Mouse (Mus musculus): ENCODE measurements around the gene Mad2l1.

Gene Mad2l1

DNA sequence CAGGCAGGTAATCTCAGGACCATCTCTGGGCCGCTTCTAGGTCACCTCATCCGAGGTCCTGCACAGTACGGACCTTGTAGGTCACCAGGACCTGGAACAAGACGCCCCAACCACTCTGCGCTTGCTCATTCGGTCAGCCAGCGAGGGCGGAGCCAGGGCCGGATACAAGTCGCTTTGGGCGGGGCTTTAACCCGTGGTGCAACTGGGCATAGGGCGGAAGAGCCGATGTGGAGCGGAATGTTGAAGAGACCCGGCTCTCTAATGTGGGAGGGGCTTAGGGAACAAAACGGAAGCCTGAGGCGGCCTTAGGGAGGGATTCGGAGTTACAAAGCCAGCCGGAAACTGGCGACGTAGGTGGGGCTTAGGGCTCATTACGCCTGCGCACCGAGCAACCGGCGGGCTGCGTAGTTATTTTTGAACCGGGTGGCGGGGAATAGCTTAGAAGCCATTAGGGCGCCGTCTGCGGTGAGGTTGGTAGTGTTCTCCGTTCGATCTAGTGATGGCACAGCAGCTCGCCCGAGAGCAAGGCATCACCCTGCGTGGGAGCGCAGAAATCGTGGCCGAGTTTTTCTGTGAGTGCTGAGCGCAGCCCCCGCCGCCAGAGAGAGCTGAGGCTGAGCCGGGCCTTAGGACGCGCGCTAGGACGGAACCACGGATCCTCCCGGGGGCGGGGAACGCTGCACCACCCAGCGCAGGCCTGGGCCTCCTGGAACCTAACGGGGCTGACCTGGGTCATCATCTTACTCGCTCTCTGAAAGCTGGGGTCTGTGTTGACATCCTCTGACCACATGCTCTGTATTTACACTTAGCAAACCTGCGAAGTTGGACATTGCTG, at the start of gene Mad2l1:
Gene Mad2l1, plus strand, starts transcription at position 363 of the 835 bp plus-strand sequence.
- DNase-seq (ENCODE audit: low spot score) = peak; percentile 98

DNA sequence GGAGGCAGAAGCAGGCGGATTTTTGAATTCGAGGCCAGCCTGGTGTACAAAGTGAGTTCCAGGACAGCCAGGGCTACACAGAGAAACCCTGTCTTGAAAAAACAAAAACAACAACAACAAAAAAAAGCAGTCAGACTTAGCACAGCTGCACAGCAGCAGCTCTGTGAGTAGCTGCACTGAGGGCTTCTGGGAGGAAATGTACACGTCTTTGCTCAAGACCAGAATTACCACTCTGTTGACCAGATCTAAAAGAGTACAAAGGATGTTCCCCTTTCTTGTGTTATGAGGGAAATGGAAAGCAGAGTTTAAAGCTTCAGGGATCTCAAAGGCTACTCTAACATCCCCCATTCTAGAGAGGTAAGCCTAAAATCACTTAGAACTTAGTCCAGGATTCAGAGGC, 41.5 kb upstream of the Mad2l1 start:
- no peak for DNase-seq (ENCODE audit: low spot score)

DNA sequence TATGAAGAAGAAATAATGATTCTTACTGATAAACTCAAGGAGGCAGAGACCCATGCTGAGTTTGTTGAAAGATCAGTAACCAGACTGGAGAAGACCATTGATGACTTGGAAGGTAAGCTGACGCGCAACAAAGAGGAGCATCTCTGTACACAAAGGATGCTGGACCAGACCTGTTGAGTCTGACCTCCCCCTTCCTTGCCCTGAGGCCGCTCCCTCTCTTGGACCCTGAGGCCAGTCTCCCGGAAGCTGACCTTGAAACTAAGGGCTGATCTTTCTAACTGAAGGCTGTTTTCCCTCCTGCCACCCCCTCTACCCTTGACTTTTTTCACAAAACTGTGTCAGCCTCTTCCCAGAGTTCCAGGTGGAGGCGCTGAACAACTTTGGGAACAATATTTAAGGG, 18.8 kb upstream of the Mad2l1 start:
- DNase-seq (ENCODE audit: low spot score) = no peak

DNA sequence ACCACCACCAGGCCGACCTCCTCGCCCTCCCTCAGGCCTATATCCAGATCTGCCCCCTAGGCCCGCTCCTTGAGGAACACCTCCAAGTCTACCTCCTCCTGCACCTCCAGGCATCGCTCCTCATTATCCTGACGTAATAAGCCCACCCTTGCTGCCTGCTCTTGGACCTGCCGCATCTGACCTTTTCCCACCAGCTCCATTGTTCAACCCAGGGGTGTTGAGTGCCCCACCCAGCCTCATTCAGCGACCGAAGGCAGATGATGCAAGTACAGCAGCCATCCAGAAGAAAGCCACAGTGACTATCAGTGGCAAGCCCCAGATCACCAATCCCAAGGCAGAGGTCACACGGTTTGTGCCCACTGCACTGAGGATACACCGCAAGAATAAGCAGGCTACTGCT, 6.8 kb upstream of the Mad2l1 start:
- DNase-seq (ENCODE audit: low spot score) = no peak

DNA sequence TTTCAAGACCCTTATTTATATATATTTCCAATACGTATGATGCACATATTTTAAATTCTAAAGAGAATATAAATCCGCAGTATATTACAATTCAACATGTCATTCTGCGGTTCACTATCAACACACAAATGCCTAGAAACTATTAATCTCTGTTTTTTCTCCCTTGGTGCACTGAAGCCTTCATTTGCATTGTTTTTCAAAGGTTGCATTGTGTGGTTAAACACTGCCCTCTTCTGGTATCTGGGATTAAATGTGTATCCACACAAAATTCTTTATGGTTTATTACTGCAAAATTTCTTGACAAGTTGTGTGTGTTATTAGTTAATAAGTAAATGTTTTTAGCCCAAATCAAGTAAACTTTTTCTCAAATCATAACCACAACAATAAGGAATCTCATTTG, 1.9 kb upstream of the Mad2l1 start:
- peak; percentile 57 for DNase-seq (ENCODE audit: low spot score)

DNA sequence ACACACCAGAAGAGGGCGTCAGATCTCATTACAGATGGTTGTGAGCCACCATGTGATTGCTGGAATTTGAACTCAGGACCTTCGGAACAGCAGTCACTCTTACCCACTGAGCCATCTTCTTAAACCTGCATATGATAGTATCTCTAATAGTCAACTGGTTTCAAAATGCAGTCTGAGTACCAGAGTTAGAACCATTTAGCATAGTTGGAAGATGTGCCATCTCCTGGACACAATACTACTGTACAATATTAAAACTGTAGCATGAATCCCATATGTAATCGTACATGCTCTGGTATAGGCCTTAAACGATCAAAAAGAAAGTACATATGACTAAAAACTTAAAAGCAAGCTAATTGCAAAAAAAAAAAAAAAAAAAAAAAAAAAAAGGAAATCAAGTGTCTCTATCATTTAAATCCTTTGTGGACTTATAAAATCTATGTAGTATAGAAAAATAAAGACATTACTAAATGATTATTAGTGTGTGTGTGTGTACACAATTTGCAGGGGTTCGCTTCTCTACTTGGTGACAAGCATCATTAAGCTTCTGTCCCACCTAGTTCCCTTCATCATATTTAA, 736 bp upstream of the Mad2l1 start:
- no peak for DNase-seq (ENCODE audit: low spot score)

DNA sequence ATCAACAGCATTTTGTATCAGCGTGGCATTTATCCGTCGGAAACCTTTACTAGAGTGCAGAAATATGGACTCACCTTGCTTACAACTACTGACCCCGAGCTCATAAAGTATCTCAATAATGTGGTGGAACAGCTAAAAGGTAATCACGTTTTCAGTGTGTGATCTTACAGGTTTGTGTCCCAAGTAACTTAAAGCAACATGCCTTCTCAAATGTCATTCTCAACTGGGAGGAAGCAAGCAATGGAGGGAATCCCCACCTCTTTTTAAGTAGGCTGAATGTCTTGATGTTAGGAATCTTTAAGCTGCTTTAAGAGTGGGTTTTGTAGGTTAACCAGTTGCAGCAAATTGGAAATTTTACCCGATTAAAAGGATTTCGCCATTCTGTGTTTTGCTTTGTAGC, 776 bp downstream of the Mad2l1 start:
- DNase-seq (ENCODE audit: low spot score) = no peak

DNA sequence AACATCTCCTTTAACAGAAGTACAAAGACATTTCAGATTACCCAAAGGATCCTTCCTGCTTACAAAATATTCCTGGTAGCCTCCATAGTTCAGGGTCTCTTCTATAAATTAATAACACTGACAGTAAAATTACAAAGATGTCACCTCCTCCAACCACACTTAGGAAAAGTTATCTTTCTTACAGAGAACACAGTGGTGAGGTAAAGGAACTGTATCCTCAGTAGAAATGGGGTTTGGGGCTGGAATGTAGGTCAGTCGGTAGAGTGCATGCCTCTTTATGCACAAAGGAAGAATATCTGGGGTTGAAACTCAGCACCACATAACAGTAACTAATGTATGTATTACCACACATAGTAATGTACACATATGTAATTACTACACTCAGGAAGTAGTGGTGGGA, 24.8 kb downstream of the Mad2l1 start, which contains the start of gene Vmn1r32:
Gene Vmn1r32, minus strand, starts transcription at position 101 of the 400 bp plus-strand sequence.
- DNase-seq (ENCODE audit: low spot score) = no peak

DNA sequence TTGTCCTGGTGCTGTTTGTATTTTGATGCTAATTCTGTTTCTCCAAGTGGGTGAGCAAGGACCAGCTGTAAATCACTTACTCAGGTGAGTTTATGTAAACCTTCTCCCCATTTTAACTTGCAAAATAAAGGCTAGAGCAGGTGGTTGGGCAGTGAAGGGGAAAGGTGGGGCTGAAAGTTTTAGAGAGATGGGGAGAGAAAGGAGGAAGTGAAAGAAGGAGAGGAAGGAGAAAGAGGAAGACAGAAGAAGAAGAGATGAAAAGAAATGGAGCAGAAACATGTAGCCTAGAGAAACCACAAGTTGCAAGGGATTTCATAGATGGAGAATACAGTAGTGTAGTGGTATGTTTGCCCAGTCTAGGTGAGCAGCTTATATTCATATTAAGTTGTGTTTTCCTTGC, 60.6 kb downstream of the Mad2l1 start:
- no peak for DNase-seq (ENCODE audit: low spot score)

Measured in MN1 (cell line).